Mouse (Mus musculus): ENCODE data around the gene Qk. TPM values are rescaled to one million over a fixed set of nuclear protein-coding genes. Genes with fewer than 3 reads are reported as not detected.
A peak's percentile ranks its signal among the peaks of the same experiment; 100 is the strongest.

The Qk gene
- polyA plus RNA-seq, 1 experiment from 2014 or later: 52.4 TPM

GRCm38 (mm10) chr17:10321092-10321491, 1.4 kb upstream of the Qk start:
- no peak overlapping the region for H3K27ac ChIP-seq
- peak overlapping the region; percentile 49 for H3K4me2 ChIP-seq (replicated peaks)
- H3K9ac ChIP-seq: 0 out of 2 replicates have a peak overlapping the region, but pooled peaks have one; percentile 32
- no peak for ATAC-seq (ENCODE audit: low FRiP score)
- 19% methylated on average over 1 of the region's 1 CpGs for WGBS
- H3K36me3 ChIP-seq: peaks cover 3% of the 10 kb centered on the region; the same call in 1 of the 2 replicates
- H3K4me3 ChIP-seq: peak overlapping the region; percentile 13; the same call in 1 of the 2 replicates
- no peaks in the 10 kb centered on the region for H3K9me3 ChIP-seq (replicated peaks)
- peaks cover 22% of the 10 kb centered on the region for H3K4me1 ChIP-seq
- no peaks in the 10 kb centered on the region for H3K27me3 ChIP-seq

- H3K36me3 ChIP-seq: peaks cover 2% of the 10 kb centered on the region; the same call in 1 of the 2 replicates
- peaks cover 22% of the 10 kb centered on the region for H3K4me1 ChIP-seq
- WGBS: 14% methylated on average over 10 of the region's 10 CpGs
- no peaks in the 10 kb centered on the region for H3K9me3 ChIP-seq (replicated peaks)
- ATAC-seq (ENCODE audit: low FRiP score): no peak
- H3K4me3 ChIP-seq: peak overlapping the region; percentile 91
- H3K27me3 ChIP-seq: no peaks in the 10 kb centered on the region
- H3K27ac ChIP-seq: peak overlapping the region; percentile 99
- peak overlapping the region; percentile 55 for H3K4me2 ChIP-seq (replicated peaks)
- peak overlapping the region; percentile 94 for H3K9ac ChIP-seq
These were observed 769 bp upstream of the Qk start for GRCm38 (mm10) chr17:10320456-10320790.

- WGBS: under 1% methylated on average over 29 of the region's 46 CpGs
- peak overlapping the region; percentile 91 for H3K4me3 ChIP-seq
- H3K4me2 ChIP-seq (replicated peaks): peak overlapping the region; percentile 35; the same call in 1 of the 2 replicates
These were observed 296 bp downstream of the Qk start for GRCm38 (mm10) chr17:10319431-10319684.

GRCm38 (mm10) chr17:10318561-10319430, 858 bp downstream of the Qk start:
- Histone ChIP-seq H3K4me1 (peaks cover 32% of the 10 kb centered on the region), H3K27ac (peak overlapping the region; percentile 99), H3K4me2 (replicated peaks) (peak overlapping the region; percentile 57), H3K9me3 (replicated peaks) (no peaks in the 10 kb centered on the region), H3K9ac (peak overlapping the region; percentile 99), H3K4me3 (peak overlapping the region; percentile 91), H3K27me3 (no peaks in the 10 kb centered on the region), H3K36me3 (no peaks in the 10 kb centered on the region)
- peak; percentile 49; the same call in 1 of the 2 replicates for ATAC-seq (ENCODE audit: low FRiP score)
- 1% methylated on average over 71 of the region's 153 CpGs for WGBS

More at GRCm38 (mm10) chr17:10319431-10319684, 296 bp downstream of the Qk start:
- peaks cover 28% of the 10 kb centered on the region for H3K4me1 ChIP-seq
- peak overlapping the region; percentile 99 for H3K27ac ChIP-seq
- H3K36me3 ChIP-seq: no peaks in the 10 kb centered on the region
- H3K9me3 ChIP-seq (replicated peaks): no peaks in the 10 kb centered on the region
- peak overlapping the region; percentile 99 for H3K9ac ChIP-seq
- ATAC-seq (ENCODE audit: low FRiP score): no peak
- H3K27me3 ChIP-seq: no peaks in the 10 kb centered on the region

GRCm38 (mm10) chr17:10317981-10318551, 1.6 kb downstream of the Qk start:
- Histone ChIP-seq H3K4me3 (peak overlapping the region; percentile 91), H3K27ac (peak overlapping the region; percentile 99), H3K4me1 (peaks cover 27% of the 10 kb centered on the region), H3K36me3 (no peaks in the 10 kb centered on the region), H3K4me2 (replicated peaks) (peak overlapping the region; percentile 57), H3K27me3 (no peaks in the 10 kb centered on the region), H3K9ac (peak overlapping the region; percentile 99), H3K9me3 (replicated peaks) (no peaks in the 10 kb centered on the region)
- under 1% methylated on average over 40 of the region's 46 CpGs for WGBS
- ATAC-seq (ENCODE audit: low FRiP score): no peak

GRCm38 (mm10) chr17:10317186-10317585, 2.5 kb downstream of the Qk start:
- no peaks in the 10 kb centered on the region for H3K27me3 ChIP-seq
- H3K27ac ChIP-seq: peak overlapping the region; percentile 99
- 3% methylated on average over 4 of the region's 4 CpGs for WGBS
- peak overlapping the region; percentile 91 for H3K4me3 ChIP-seq
- H3K4me2 ChIP-seq (replicated peaks): peak overlapping the region; percentile 57
- H3K36me3 ChIP-seq: no peaks in the 10 kb centered on the region
- peak overlapping the region; percentile 99 for H3K9ac ChIP-seq
- peaks cover 25% of the 10 kb centered on the region for H3K4me1 ChIP-seq
- ATAC-seq (ENCODE audit: low FRiP score): no peak
- H3K9me3 ChIP-seq (replicated peaks): no peaks in the 10 kb centered on the region

GRCm38 (mm10) chr17:10316446-10316845, 3.2 kb downstream of the Qk start:
- Histone ChIP-seq H3K9me3 (replicated peaks) (no peaks in the 10 kb centered on the region), H3K27me3 (no peaks in the 10 kb centered on the region), H3K4me3 (peak overlapping the region; percentile 36), H3K4me1 (peaks cover 22% of the 10 kb centered on the region), H3K9ac (peak overlapping the region; percentile 58), H3K27ac (peak overlapping the region; percentile 66), H3K36me3 (no peaks in the 10 kb centered on the region), H3K4me2 (replicated peaks) (peak overlapping the region; percentile 57)
- 0% methylated on average over 1 of the region's 1 CpGs for WGBS
- ATAC-seq (ENCODE audit: low FRiP score): no peak

- Histone ChIP-seq H3K4me3 (no peak overlapping the region), H3K27me3 (no peaks in the 10 kb centered on the region), H3K9me3 (replicated peaks) (no peaks in the 10 kb centered on the region), H3K36me3 (no peaks in the 10 kb centered on the region), H3K4me1 (peaks cover 25% of the 10 kb centered on the region), H3K27ac (no peak overlapping the region), H3K4me2 (replicated peaks) (peak overlapping the region; percentile 33; the same call in 1 of the 2 replicates), H3K9ac (no peak overlapping the region)
- WGBS: 58% methylated on average over 1 of the region's 1 CpGs
- no peak for ATAC-seq (ENCODE audit: low FRiP score)
These were observed 9.6 kb downstream of the Qk start for GRCm38 (mm10) chr17:10310046-10310445.

- Histone ChIP-seq H3K27ac (peak overlapping the region; percentile 60), H3K4me1 (peaks cover 19% of the 10 kb centered on the region), H3K4me2 (replicated peaks) (peak overlapping the region; percentile 40), H3K9me3 (replicated peaks) (no peaks in the 10 kb centered on the region), H3K27me3 (no peaks in the 10 kb centered on the region), H3K36me3 (no peaks in the 10 kb centered on the region), H3K4me3 (peak overlapping the region; percentile 2; the same call in 1 of the 2 replicates), H3K9ac (peak overlapping the region; percentile 49; the same call in 1 of the 2 replicates)
- WGBS: 18% methylated on average over 4 of the region's 4 CpGs
- ATAC-seq (ENCODE audit: low FRiP score): peak; percentile 69
These were observed 10.5 kb downstream of the Qk start for GRCm38 (mm10) chr17:10309135-10309623.

- Histone ChIP-seq H3K9me3 (replicated peaks) (no peaks in the 10 kb centered on the region), H3K27ac (no peak overlapping the region), H3K4me2 (replicated peaks) (no peak overlapping the region), H3K4me1 (peaks cover 19% of the 10 kb centered on the region), H3K4me3 (no peak overlapping the region), H3K36me3 (no peaks in the 10 kb centered on the region), H3K27me3 (no peaks in the 10 kb centered on the region), H3K9ac (no peak overlapping the region)
- ATAC-seq (ENCODE audit: low FRiP score): no peak
- WGBS: 75% methylated on average over 2 of the region's 2 CpGs
These were observed 13.2 kb downstream of the Qk start for GRCm38 (mm10) chr17:10306424-10306823.

GRCm38 (mm10) chr17:10304001-10304400, 15.7 kb downstream of the Qk start:
- Histone ChIP-seq H3K4me3 (no peak overlapping the region), H3K27ac (no peak overlapping the region), H3K9ac (no peak overlapping the region), H3K4me2 (replicated peaks) (no peak overlapping the region), H3K36me3 (no peaks in the 10 kb centered on the region), H3K4me1 (peaks cover 10% of the 10 kb centered on the region), H3K9me3 (replicated peaks) (no peaks in the 10 kb centered on the region), H3K27me3 (no peaks in the 10 kb centered on the region)
- ATAC-seq (ENCODE audit: low FRiP score): no peak

- ATAC-seq (ENCODE audit: low FRiP score): no peak
These were observed 18.5 kb downstream of the Qk start for GRCm38 (mm10) chr17:10300968-10301795.

More at GRCm38 (mm10) chr17:10300968-10301795, 18.5 kb downstream of the Qk start:
- H3K9me3 ChIP-seq (replicated peaks): no peaks in the 10 kb centered on the region
- no peak overlapping the region for H3K4me2 ChIP-seq (replicated peaks)
- WGBS: 69% methylated on average over 4 of the region's 4 CpGs
- no peaks in the 10 kb centered on the region for H3K27me3 ChIP-seq
- H3K4me1 ChIP-seq: peaks cover 13% of the 10 kb centered on the region; the same call in 1 of the 2 replicates
- H3K4me3 ChIP-seq: no peak overlapping the region
- H3K36me3 ChIP-seq: no peaks in the 10 kb centered on the region
- no peak overlapping the region for H3K27ac ChIP-seq
- H3K9ac ChIP-seq: no peak overlapping the region
